Mouse (Mus musculus) embryonic stem cell, embryonic (primary cell): ENCODE results near the gene Abhd12.

Experiments used
- CTCF ChIA-PET, 4 experiments: fragments of 300-600 bp in 2 of 4; fragments of 350-600 bp in 2 of 4; sonication (Branson Sonifier 250); formaldehyde crosslinking; loops; one replicate each; lab custom pipeline; 2022; ENCODE audit warnings: inconsistent platforms in 2 of 4; lab: Charles Lee
- POLR2A ChIA-PET, 4 experiments: fragments of 300-600 bp in 2 of 4; fragments of 350-600 bp in 2 of 4; sonication (Branson Sonifier 250); formaldehyde crosslinking; loops; one replicate each; lab custom pipeline; 2022; ENCODE audit warnings: antibody characterized with exemption in 4 of 4, inconsistent platforms in 1 of 4; lab: Charles Lee

Abhd12 gene

DNA sequence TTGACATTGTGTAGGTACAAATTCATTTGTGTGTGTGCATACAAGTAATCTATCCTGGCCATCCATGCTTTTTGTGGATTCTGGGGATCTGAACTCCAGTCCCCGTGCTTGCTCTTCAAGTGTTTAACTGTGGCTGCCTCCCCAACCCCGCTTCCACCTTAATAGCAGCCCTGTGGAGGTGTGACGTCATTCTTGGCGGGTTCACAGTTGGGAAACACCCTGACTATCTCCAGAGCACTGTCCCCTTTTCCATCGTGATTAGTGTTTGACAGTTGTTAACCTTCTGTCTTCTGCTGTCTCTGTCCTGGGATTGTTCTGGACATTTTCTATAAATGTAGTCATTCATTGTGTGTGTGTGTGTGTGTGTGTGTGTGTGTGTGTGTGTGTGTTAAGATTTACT, 93.9 kb downstream of the Abhd12 start:
- CTCF ChIA-PET: interaction anchor here in 1 of 4 experiments (0.6 kb wide), 1 partner anchor 130 kb away, joined by 3 read pairs; no protein-coding TSS in a partner anchor
- POLR2A ChIA-PET: interaction anchor here (0.6 to 2.5 kb wide), 7 partner anchors 10 to 189 kb away, joined by 3 to 10 read pairs (median 4); partner anchors contain the start of gene Abhd12 (in 1 of the 4)

DNA sequence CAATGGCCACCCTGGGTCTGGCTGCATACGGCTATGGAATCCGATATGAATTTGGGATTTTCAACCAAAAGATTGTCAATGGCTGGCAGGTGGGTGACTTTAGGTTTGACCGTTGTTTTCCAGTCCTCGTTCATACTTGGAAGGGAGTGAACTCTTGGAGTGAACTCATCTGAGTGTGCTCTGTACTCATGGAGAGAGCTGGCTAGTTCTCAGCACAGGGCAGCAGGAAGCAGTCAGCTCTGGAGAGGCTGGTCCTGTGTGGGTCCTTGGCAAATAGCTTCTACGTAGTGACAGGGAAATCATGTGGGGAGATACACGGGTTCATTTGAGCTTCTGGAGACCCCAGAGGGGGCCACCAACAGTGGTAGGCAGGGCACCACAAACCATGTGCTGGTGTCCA, 95.7 kb downstream of the Abhd12 start:
- ChIA-PET CTCF (interaction anchor here in 1 of 4 experiments (1.2 kb wide), 1 partner anchor 8 kb away, joined by 3 read pairs; no protein-coding TSS in a partner anchor), POLR2A (interaction anchor here in 3 of 4 experiments (0.6 to 2.4 kb wide), 4 partner anchors 30 to 231 kb away, joined by 3 to 10 read pairs (median 4); partner anchors contain the start of genes Nanp (in 1 of the 3) and Ninl (in 1 of the 3))

DNA sequence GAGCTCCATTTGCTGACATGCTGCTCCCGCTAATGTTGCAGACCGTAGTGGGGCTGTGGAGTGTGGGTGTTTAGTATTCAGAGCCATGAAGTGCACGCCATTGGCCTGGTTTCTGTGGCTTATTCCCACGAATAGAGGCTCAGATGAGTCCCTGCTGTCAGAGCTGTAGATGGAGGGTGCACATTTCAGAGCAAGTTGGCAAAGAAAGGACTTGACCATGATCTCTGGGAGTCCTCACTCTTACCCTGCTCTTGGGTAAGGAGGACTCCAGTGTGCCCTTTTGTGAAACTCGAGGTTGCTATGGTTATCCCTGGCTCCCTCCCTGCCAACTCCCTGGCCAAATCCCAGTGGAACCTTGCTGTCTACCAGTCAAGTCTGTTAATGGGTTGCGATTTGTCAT, 96.2 kb downstream of the Abhd12 start:
- ChIA-PET POLR2A (interaction anchor here in 1 of 4 experiments (2.0 kb wide), 1 partner anchor 231 kb away, joined by 6 read pairs; the partner anchor contains the start of genes Nanp and Ninl), CTCF (interaction anchor here in 1 of 4 experiments (1.2 kb wide), 1 partner anchor 9 kb away, joined by 3 read pairs; no protein-coding TSS in a partner anchor)

DNA sequence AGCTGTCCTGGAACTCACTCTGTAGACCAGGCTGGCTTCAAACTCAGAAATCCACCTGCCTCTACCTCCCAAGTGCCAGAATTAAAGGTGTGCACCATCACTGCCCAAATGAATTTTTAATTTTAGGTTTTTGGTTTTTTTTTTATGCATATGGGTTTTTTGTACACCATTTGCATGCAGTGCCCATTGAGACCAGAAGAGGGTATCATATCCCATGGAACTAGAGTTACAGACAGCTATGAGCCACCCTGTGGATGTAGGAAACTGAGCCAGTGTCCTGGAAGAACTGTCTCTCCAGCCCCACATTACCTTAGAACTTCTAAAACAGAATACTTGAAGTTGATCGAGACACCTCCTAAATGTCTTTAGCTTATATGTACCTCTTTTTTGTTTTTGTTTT, 101.5 kb downstream of the Abhd12 start:
- ChIA-PET CTCF (interaction anchor here in 3 of 4 experiments (0.6 to 2.2 kb wide), 8 partner anchors 8 to 196 kb away, joined by 3 to 6 read pairs (median 4); partner anchors contain the start of gene Abhd12 (in 1 of the 3)), POLR2A (interaction anchor here in 2 of 4 experiments (0.8 to 1.4 kb wide), 5 partner anchors 9 to 102 kb away, joined by 3 to 4 read pairs (median 3); partner anchors contain the start of genes Abhd12 (in 1 of the 2) and Entpd6 (in 1 of the 2))

DNA sequence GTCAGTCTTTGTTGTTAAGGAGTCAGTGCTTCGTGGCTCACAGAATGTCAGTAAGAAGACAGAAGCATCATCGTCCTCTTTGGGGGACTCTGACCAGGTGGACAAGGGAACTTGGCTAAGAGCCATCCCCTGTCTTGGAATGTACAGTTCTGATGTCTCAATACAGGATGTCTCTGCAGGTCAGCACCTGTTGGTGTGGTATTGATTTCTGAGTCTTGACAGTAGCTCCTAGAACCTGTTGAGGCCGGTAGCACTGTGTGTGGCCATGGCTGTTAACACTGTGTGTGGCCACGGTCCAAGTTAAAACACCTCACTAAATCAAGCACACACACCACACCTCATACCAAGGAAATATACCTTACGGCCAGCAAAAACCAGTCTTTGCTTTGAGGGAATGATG, 103.9 kb downstream of the Abhd12 start:
- POLR2A ChIA-PET: no interaction called here
- CTCF ChIA-PET: no interaction called here

DNA sequence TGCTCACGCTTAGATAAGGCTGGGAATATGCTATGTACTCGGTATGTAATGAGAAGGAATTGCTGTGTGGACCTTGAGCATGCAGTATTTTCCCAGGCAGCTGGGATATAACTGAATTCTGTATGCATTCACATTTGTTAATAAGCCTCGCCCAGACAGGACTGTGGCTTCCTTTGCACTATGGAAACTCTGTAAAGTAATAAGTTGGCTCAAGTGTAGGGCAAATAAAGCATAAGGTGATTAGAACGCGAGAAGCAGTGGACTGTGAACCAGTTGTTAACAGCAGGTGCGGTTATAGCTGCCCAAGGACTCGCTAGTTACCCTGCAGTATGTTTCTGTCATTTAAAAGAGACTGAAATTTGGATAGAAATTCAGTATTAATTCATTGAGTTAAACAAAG, 106.5 kb downstream of the Abhd12 start:
- ChIA-PET POLR2A (interaction anchor here in 1 of 4 experiments (0.6 kb wide), 1 partner anchor 766 kb away, joined by 8 read pairs; no protein-coding TSS in a partner anchor), CTCF (no interaction called here)

- POLR2A ChIA-PET: no interaction called here
- CTCF ChIA-PET: interaction anchor here in 1 of 4 experiments (0.6 kb wide), 1 partner anchor 134 kb away, joined by 7 read pairs; no protein-coding TSS in a partner anchor
Measured at GRCm38 (mm10) chr2:150793320-150793719, 111.2 kb downstream of the Abhd12 start.

DNA sequence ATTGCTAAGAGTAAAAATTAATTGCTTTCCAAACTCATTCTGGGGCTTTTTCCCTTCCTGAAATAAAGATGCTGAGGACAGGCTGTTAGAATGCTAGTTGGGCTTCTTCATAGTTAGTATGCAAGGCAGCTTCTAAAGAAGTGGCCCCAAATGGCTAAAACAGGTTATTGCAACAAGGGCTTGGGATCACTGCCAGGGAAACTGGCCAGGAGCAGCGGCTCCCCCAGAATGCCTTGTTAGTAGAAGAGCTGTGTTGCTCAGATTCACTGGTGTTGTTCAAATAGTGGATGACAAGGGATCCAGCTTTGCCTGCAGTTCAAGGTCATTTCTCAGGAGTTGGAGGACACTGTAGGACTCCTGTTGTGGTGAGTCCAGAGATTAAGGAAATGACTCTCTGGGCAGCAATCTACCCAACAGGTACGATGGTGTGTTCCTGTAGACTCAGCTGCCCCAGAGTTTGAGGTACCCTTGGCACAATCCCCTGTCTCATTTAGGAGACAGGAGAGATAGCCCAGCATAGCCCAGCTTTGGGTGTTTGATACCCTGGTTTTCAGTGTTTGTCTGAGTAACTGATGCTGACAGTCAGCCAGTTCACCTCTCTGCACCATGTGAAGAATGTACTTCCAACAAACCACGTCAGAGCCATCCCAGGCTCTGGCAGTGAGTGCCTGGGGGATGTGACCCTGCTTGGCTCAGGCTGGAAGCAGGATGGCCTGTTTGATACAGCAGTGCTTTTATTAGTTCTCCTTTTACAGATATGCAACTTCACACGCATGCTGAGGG, 115.6 kb downstream of the Abhd12 start:
- ChIA-PET CTCF (interaction anchor here in 2 of 4 experiments (0.8 to 1.1 kb wide), 2 partner anchors 21 to 28 kb away, joined by 3 to 4 read pairs; no protein-coding TSS in a partner anchor), POLR2A (interaction anchor here in 2 of 4 experiments (1.0 to 2.7 kb wide), 6 partner anchors 10 to 121 kb away, joined by 3 to 7 read pairs (median 5); partner anchors contain the start of genes Abhd12 (in 1 of the 2) and Gins1 (in 1 of the 2))

DNA sequence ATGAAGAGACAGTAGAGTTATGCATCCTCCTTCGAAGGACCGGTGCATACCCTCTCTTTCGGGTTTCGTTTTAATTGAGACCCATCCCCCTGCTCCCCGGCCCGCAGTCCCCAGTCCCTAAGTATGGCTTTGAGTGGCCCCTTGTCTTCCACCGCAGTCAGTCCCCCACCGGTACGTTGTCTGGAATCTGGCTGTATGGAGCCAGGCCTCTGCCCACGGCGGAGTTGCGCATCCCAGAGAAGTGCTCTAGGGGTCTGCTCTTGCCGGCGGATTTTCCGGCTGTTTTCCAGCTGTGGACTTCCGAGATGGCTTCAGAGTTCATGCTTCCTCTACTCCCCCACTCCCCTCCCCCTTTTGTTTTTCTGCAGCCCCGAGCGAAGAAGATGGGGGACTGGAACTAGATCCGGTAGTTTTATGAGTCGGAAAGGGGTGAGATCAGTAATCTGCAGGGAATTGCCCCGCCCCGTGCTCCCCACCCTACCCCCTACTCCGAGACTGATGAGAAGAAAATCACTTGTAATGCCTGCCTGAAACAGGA, 117.2 kb downstream of the Abhd12 start:
- POLR2A ChIA-PET: interaction anchor here in 3 of 4 experiments (0.5 to 2.7 kb wide), 13 partner anchors 9 to 368 kb away, joined by 3 to 7 read pairs (median 3); partner anchors contain the start of genes Abhd12 (in 1 of the 3), Gins1 (in 1 of the 3), Nanp (in 1 of the 3) and Ninl (in 1 of the 3)

GRCm38 (mm10) chr2:150786251-150787180, 118.0 kb downstream of the Abhd12 start, which contains the start of gene Pygb:
Pygb (plus strand) TSS chr2:150786735.
- CTCF ChIA-PET: no interaction called here
- POLR2A ChIA-PET: interaction anchor here in 3 of 4 experiments (0.5 to 2.7 kb wide), 12 partner anchors 9 to 329 kb away, joined by 3 to 7 read pairs (median 3); partner anchors contain the start of genes Abhd12 (in 1 of the 3), Entpd6 (in 1 of the 3), Gins1 (in 1 of the 3) and Nanp (in 1 of the 3)

More for the DNA sequence above, 117.2 kb downstream of the Abhd12 start:
- CTCF ChIA-PET: no interaction called here

- ChIA-PET CTCF (interaction anchor here in 1 of 4 experiments (0.7 kb wide), 1 partner anchor 19 kb away, joined by 3 read pairs; no protein-coding TSS in a partner anchor), POLR2A (interaction anchor here in 1 of 4 experiments (1.4 to 1.6 kb wide), 3 partner anchors 11 to 54 kb away, joined by 3 to 4 read pairs (median 3); no protein-coding TSS in a partner anchor)
Measured at GRCm38 (mm10) chr2:150782801-150783200, 121.7 kb downstream of the Abhd12 start.
